Mouse (Mus musculus): ENCODE measurements around the gene Midn. TPM values are rescaled to one million over a fixed set of nuclear protein-coding genes. Genes with fewer than 3 reads are reported as not detected.
"Not testable (repeated sequence)": the region's sequence is repeated elsewhere in the genome, so short reads cannot be mapped to it uniquely, and the experiment has no call there.

Gene Midn
- polyA plus RNA-seq, 1 experiment, result 171 TPM

- Histone ChIP-seq H3K4me1 (peaks cover 97% of the 10 kb centered on the region), H3K4me3 (replicated peaks) (peak overlapping the region; percentile 73), H3K27me3 (replicated peaks) (no peaks in the 10 kb centered on the region), H3K36me3 (replicated peaks; ENCODE audit: low read length) (peaks cover 8% of the 10 kb centered on the region), H3K9me3 (no peaks in the 10 kb centered on the region)
- TF ChIP-seq FLI1 (IDR thresholded peaks at IDR 0.05; ENCODE audit: low read length), result no peak
- TF ChIP-seq GATA1 (IDR thresholded peaks at IDR 0.05; ENCODE audit: borderline replicate concordance, low read length), result no peak
Measured at GRCm38 (mm10) chr10:80162243-80162608, 14.2 kb downstream of the Midn start.

- Histone ChIP-seq H3K36me3 (replicated peaks; ENCODE audit: low read length) (peaks cover 3% of the 10 kb centered on the region), H3K4me3 (replicated peaks) (peak overlapping the region; percentile 77), H3K9me3 (no peaks in the 10 kb centered on the region), H3K4me1 (peaks cover 92% of the 10 kb centered on the region), H3K27me3 (replicated peaks) (no peaks in the 10 kb centered on the region)
- no peak for TF ChIP-seq GATA1 (IDR thresholded peaks at IDR 0.05; ENCODE audit: borderline replicate concordance, low read length)
- no peak for TF ChIP-seq FLI1 (IDR thresholded peaks at IDR 0.05; ENCODE audit: low read length)
Measured at GRCm38 (mm10) chr10:80162716-80163299, 14.7 kb downstream of the Midn start.

GRCm38 (mm10) chr10:80163721-80164120, 15.6 kb downstream of the Midn start:
- Histone ChIP-seq H3K9me3 (no peaks in the 10 kb centered on the region), H3K36me3 (replicated peaks; ENCODE audit: low read length) (peaks cover 3% of the 10 kb centered on the region), H3K4me3 (replicated peaks) (peak overlapping the region; percentile 93), H3K4me1 (peaks cover 88% of the 10 kb centered on the region), H3K27me3 (replicated peaks) (no peaks in the 10 kb centered on the region)
- TF ChIP-seq FLI1 (IDR thresholded peaks at IDR 0.05; ENCODE audit: low read length), result no peak
- TF ChIP-seq GATA1 (IDR thresholded peaks at IDR 0.05; ENCODE audit: borderline replicate concordance, low read length), result no peak

GRCm38 (mm10) chr10:80164161-80164997, 16.3 kb downstream of the Midn start:
- Histone ChIP-seq H3K4me1 (peaks cover 88% of the 10 kb centered on the region), H3K4me3 (replicated peaks) (peak overlapping the region; percentile 93), H3K36me3 (replicated peaks; ENCODE audit: low read length) (peaks cover 6% of the 10 kb centered on the region), H3K9me3 (no peaks in the 10 kb centered on the region), H3K27me3 (replicated peaks) (no peaks in the 10 kb centered on the region)
- TF ChIP-seq GATA1 (IDR thresholded peaks at IDR 0.05; ENCODE audit: borderline replicate concordance, low read length) (no peak), FLI1 (IDR thresholded peaks at IDR 0.05; ENCODE audit: low read length) (no peak)

DNA sequence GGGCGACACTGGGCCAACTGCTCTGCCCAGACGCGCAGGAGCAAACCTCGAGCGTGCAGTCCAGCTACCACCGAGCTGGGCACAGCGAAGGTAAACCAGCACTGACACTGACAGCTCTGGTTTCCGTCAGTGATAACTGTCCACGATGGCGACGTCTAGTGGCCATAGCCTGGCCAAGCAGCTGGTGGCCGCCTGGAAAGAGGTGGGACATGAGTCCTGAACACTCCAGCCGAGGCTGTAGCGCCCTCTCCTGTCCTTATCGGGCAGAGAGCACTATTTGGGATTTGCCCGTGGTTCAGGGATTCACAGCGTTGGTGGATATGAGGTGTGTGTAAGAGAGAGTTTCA, 16.9 kb downstream of the Midn start:
- Histone ChIP-seq H3K4me1 (peaks cover 90% of the 10 kb centered on the region), H3K4me3 (replicated peaks) (peak overlapping the region; percentile 93), H3K9me3 (no peaks in the 10 kb centered on the region), H3K27me3 (replicated peaks) (no peaks in the 10 kb centered on the region), H3K36me3 (replicated peaks; ENCODE audit: low read length) (peaks cover 12% of the 10 kb centered on the region)
- no peak for TF ChIP-seq FLI1 (IDR thresholded peaks at IDR 0.05; ENCODE audit: low read length)
- no peak for TF ChIP-seq GATA1 (IDR thresholded peaks at IDR 0.05; ENCODE audit: borderline replicate concordance, low read length)

DNA sequence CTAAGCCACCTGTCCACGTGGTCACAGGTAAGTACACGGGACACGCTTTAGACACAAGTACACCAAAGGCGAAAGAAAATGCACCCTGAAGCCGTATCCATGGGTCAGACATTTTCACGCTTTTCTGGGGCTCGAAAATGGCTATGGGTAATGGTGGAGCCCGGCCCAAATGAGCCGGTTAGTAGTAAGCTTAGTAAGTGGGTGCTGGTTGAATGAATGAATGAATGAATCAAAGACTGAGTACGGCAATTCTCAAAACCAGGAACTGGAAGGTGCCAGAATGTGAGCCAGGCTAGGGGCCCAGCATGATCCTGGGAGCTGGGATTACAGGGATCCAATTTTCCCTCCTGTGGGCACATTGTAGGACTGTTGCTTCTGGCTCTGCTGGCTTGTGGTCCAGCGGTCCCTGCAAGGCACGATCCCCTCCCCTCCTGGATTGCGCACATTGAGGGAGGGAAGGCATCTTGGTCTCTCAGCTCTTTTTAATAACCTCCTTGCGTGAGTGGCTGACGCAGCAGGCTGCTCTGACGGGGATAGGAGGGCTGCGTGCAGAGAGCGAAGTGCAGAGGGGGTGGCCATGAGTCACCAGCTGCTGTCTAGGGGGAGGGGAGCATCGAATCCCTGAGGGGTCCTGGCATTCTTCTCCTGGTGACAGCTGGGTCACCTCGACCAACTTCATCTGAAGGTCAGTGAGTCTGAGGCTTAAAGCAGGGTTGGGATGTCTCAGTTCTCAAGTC, 17.5 kb downstream of the Midn start, which contains the start of gene Cirbp:
Gene Cirbp (plus strand): TSS at position 594 of the 737 bp plus-strand sequence.
- Histone ChIP-seq H3K4me1 (peaks cover 90% of the 10 kb centered on the region), H3K4me3 (replicated peaks) (peak within 1 kb of the TSS; percentile 95), H3K9me3 (no peaks in the 10 kb centered on the region), H3K27me3 (replicated peaks) (no peaks in the 10 kb centered on the region), H3K36me3 (replicated peaks; ENCODE audit: low read length) (peaks cover 18% of the 10 kb centered on the region)
- TF ChIP-seq FLI1 (IDR thresholded peaks at IDR 0.05; ENCODE audit: low read length) (no peak), GATA1 (IDR thresholded peaks at IDR 0.05; ENCODE audit: borderline replicate concordance, low read length) (no peak)

- peak overlapping the region; percentile 93 for H3K4me3 ChIP-seq (replicated peaks)
Measured at GRCm38 (mm10) chr10:80166136-80166535, 18.1 kb downstream of the Midn start.

DNA sequence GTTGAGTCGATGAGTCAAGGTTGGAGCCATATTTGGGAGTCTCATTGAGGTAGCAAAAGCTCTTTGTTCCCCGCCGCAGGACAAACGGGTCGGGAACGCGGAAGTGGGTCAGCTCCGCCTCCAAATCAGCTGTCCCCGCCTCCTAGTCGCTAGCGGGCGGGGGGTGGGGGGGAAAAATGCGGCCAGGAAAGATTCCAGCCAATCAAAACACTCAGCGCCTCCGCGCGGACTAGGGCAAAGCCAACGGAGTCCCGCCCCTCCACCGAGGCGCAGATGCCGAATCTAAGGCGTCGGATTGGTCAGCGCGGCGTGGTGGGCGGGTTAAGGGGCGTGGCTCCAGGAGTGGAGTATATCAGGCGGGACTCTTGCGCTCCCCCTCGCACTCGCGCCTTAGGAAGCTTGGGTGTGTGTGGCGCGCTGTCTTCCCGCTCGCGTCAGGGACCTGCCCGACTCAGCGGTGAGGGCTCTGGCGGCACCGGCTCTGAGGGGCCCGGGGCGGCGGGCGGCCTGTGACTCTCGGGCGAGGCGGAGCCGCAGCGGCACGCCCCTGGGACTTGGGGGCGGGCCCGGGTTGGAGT, 19.5 kb downstream of the Midn start:
- TF ChIP-seq FLI1 (IDR thresholded peaks at IDR 0.05; ENCODE audit: low read length) (no peak), GATA1 (IDR thresholded peaks at IDR 0.05; ENCODE audit: borderline replicate concordance, low read length) (no peak)
- no peaks in the 10 kb centered on the region for H3K9me3 ChIP-seq
- peak overlapping the region; percentile 95 for H3K4me3 ChIP-seq (replicated peaks)
- no peaks in the 10 kb centered on the region for H3K27me3 ChIP-seq (replicated peaks)
- H3K36me3 ChIP-seq (replicated peaks; ENCODE audit: low read length), result peaks cover 35% of the 10 kb centered on the region
- peaks cover 88% of the 10 kb centered on the region for H3K4me1 ChIP-seq

More at GRCm38 (mm10) chr10:80166136-80166535, 18.1 kb downstream of the Midn start:
- H3K27me3 ChIP-seq (replicated peaks); H3K9me3 ChIP-seq: not testable (repeated sequence)
- Histone ChIP-seq H3K36me3 (replicated peaks; ENCODE audit: low read length) (peaks cover 23% of the 10 kb centered on the region), H3K4me1 (peaks cover 88% of the 10 kb centered on the region)

- Histone ChIP-seq H3K4me1 (peaks cover 85% of the 10 kb centered on the region), H3K9me3 (no peaks in the 10 kb centered on the region), H3K4me3 (replicated peaks) (peak overlapping the region; percentile 95), H3K27me3 (replicated peaks) (no peaks in the 10 kb centered on the region), H3K36me3 (replicated peaks; ENCODE audit: low read length) (peaks cover 33% of the 10 kb centered on the region)
- TF ChIP-seq FLI1 (IDR thresholded peaks at IDR 0.05; ENCODE audit: low read length), result no peak
- no peak for TF ChIP-seq GATA1 (IDR thresholded peaks at IDR 0.05; ENCODE audit: borderline replicate concordance, low read length)
Measured at GRCm38 (mm10) chr10:80168038-80168661, 20.1 kb downstream of the Midn start.
